Mouse (Mus musculus) brain, embryonic 14.5 days (tissue): ENCODE data around the gene Gpc3.

Experiments used
- CTCF ChIP-seq: fragments of 200-500 bp; IDR thresholded peaks from 2 replicates; pipeline ENCODE4 v1.5.1; 2012; ENCODE audit warnings: inconsistent platforms, mild to moderate bottlenecking, moderate library complexity, borderline replicate concordance; ENCODE audit not compliant: insufficient read depth, insufficient read length; ENCODE audit errors: extremely low read depth
- POLR2A ChIP-seq: fragments of 200-500 bp; IDR thresholded peaks from 2 replicates; pipeline ENCODE4 v1.6.1; 2012; ENCODE audit warnings: mild to moderate bottlenecking, inconsistent platforms, borderline replicate concordance; ENCODE audit not compliant: poor library complexity, insufficient read depth, insufficient read length, severe bottlenecking; ENCODE audit errors: extremely low read depth

DNA sequence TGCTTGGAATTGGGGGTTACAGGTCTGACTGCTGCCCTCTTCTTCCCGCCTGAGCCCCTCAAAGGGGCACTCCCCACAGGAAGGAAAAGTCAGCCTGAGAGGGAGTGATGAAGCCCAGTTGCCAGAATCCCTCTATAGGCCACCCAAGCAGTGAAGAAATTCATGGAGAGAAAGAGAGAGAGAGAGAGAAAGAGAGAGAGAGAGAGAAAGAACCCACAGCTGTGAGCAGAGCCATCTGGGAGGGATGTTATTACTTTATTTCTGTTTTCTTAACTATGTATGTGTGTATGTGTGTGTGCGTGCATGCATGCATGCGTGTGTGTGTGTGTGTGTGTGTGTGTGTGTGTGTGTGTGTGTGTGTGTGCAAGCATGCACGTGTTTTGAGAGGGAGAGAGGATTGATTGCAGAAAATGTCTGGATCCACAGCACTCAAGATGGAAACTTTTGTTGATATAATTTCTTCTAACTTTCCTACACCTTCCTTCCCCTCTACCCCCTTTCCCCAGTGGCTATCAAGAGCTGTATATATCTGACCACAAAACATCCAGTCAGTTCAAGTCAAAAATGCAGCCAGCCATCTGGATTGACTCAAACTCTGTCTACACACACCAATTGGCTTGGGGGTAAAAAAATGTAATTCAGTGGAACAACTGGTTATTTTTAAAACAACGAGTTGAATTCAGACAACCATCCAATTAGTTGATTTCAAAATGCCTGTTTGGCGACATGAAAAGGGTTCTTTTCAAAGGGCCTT lies 13.4 kb upstream of the Gpc3 start:
- no peak for TF ChIP-seq CTCF
- no peak for TF ChIP-seq POLR2A
